Mouse (Mus musculus) frontal cortex, postnatal 10 days (tissue): ENCODE measurements around the gene Lrat.
A peak's percentile ranks its signal among the peaks of the same experiment; 100 is the strongest.

Source experiments
- DNase-seq, 2 experiments: peaks; one replicate each; pipeline ENCODE4 v3.0.0; 2022; ENCODE audit warnings: low spot score in 2 of 2, mixed read lengths in 1 of 2

Gene Lrat

DNA sequence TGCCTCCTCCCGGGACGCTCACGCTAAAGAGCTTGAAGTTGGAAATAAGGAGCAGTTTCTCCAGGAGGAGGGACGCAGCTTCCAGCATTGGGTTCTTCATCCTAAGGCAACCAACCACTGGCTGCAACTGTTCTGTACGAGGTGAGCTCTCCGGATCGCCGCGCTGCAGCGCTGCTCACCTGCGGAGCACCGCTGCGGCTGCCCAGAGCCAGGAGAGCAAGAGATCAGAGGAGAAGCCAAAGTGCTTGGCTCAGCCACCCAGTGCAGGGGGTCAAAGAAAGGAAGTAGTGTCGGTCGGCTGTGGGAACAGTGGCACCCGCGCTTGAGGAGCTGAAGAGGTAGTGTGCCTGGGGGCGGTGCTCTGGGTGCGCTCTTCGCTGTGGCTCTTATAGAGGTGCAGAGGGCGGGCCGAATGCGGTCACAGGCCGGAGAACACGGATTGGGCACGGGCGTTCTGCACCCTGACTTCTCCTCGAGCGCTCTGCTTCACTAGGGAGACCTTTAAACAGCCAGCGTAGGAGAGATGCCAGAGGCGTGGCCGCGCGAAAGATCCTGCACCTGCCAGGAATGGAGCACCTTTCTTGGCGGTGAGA is at the start of gene Lrat:
Lrat (minus strand) TSS at position 361 of the 593 bp plus-strand sequence.
- peak in 1 of 2 experiments; percentile 5 for DNase-seq

DNA sequence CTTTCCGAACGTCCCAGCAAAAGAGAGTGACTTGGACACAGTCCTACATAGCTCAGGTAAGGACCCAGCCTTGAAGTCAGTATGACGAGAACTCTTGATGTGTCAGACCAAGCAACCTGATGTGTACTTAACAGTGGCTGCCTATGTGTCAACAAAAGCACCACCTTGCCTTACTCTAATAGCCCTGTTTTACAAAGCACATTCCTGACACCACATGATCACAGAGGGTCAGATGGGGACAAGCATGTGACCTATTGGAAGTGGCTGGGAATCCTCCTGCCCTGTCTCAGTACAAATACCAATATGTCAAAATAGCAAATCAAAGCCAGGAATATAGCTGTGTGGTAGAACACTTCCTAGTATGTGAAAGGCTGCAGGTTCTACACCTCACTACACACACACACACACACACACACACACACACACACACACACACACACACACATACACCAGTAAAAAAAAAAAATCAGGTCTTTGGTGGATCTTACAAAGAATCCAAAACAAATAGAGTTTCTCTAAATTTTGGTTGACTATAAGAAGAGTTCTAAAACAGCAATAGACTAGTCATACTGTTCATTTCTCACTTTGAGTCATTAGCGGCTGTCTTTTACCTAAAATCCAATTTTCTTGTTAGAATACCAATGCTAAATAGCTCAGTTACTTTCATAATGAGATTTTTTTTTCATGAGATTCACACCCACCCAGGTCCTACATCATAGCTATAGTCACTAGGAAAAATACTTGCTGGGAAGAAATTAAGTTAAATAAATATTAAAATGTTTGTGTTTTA is 48.6 kb upstream of the Lrat start:
- no peak for DNase-seq

- DNase-seq: no peak
Measured at GRCm38 (mm10) chr3:82950639-82951038, 46.9 kb upstream of the Lrat start.

DNA sequence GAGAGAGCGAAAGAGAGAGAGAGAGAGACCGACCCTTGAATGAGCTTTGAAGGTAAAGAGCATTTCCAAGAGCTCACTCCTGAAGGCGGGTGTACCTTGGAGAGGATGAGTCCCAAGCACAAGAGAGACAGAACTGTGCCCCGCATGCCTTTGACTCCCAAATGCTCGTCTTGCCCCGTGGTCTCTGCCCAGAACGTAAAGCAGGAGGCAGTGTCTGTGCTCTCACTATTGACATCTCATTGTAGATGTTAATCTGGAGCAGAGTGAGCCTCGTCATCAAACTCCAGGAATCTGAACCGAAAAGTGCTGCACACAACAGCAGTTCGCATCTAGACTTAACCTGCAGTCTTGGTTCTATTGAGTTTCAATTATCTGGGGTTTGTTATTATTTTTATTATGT is 46.4 kb upstream of the Lrat start:
- no peak for DNase-seq

DNA sequence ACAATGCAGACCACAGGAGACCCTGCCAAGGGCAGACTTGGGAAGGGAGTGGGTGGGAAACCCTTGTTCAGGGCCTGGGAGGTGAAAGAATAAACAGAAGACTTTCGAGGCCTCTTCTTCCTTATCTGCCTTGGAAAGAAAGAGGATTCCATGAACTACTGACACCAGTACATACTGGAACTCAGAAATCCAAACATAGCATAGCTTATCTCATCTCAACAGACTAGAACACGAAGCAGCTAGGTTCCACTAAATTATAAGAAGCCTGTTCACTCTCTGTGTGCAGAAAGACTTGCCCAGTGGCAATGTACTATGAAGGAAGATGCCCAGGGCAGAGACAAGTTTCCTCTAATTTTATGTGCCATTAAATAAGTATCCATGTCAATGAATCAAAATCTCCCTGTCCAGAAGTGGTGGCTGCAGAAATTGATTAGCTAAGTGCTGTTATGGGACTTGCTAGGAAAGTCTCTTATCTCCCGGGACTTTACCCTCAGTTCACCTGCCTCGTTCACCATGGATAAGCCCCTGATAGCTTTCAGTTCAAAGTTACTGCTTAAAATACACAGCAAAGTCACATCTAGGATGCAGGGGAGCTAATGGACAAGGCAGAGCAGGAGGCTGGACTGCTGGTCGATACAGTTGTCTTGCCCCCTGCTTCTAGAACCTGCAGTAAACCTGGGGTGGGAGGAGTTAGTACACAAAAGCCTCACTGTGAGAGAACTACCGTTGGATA is 42.8 kb upstream of the Lrat start:
- no peak for DNase-seq

DNA sequence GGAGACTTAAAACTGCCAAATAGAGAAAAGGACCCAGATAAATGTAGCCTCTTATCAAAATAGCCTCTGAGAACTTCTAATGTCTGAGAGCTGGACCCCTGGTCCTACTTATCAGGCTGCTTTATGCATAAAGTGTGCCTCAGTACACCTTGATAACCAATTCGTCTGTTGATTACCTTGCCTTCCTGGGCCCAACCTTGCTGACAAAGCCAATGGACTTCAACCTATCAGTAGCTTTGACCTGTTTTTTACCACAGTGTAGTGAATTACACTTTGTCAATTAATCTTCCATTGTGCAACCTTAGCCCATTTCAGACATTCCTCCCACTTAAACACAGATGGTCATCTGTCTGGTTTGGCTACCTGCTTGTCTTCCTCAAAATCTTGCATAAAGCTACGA is 24.1 kb upstream of the Lrat start:
- no peak for DNase-seq

DNA sequence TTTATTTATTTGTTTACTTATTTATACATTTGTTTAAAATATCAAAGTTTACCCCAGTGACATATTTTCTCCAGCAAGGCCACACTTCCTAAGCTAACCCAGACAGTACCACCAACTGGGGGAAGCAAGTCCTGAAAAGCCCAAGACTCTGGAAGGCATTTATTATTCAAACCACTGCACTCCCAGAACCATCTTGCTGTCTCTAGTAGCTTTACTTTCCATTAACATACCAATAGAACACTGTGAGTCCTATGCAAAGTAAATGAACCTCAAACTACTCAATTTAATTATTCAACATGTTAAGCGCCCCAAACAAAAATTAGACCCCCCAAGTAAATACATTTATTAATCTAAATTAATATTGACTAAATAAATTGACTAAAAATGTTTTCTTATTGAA is 11.9 kb upstream of the Lrat start:
- DNase-seq: no peak

- DNase-seq: no peak
Measured at GRCm38 (mm10) chr3:82908671-82909070, 4.9 kb upstream of the Lrat start.

- DNase-seq: no peak
Measured at GRCm38 (mm10) chr3:82904211-82904908, 587 bp upstream of the Lrat start.

DNA sequence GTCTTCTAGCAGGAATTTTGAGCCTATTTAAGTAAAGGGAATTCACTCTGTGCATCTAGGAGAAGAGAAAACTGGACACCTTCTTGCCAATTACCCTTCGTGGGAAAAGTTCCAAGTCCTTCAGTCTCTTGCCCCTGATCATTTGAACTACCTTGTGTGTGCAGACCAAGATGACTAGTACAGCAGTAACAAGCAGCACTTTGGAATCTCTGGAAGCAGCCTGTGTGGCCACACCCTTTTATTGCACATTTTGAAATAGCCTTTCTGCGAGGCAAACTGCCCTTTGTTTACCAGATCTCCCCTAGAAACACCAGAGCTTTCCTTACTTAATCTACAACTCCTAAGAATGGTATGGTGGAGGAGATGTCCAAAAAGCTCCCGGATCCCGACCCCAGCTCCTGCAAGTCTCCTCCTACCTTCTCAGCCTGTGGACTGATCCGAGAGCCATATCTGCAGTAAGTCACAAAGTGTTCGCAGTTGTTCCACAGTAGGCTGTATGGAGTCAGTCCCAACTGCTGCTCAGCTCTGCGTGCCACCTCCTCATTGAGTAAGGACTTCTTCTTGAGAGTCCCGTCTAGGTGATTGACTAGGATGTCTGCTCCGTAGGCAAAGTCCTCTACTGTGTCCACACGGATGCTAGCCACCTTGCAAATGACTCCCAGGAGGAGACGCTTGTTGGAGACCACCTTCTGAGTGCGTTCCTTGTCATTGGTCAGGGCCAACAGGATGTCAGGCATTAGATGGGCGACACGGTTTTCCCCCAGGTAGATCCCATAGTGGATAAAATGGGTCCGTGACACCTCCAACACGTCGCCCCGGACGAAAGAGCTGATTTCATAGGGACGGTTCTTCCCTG is 788 bp downstream of the Lrat start:
- DNase-seq: no peak

DNA sequence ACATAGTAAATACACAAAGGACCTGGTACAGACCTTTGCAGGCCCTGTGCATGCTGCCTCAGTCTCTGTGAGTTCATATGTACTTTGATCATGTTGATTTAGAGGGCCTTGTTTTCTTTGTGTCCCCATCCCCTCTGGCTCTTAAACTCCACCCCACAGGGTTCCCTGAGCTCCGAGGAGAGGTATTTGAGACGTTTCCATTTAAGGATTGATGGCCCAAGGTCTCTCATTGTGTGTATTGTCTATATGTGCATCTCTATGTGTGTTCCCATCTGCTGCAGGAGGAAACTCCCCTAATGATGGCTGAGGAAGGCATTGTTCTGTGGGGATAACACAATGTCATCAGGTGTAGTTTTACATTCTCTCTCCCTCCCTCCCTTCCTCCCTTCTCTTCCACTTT is 14.9 kb downstream of the Lrat start:
- no peak for DNase-seq

DNA sequence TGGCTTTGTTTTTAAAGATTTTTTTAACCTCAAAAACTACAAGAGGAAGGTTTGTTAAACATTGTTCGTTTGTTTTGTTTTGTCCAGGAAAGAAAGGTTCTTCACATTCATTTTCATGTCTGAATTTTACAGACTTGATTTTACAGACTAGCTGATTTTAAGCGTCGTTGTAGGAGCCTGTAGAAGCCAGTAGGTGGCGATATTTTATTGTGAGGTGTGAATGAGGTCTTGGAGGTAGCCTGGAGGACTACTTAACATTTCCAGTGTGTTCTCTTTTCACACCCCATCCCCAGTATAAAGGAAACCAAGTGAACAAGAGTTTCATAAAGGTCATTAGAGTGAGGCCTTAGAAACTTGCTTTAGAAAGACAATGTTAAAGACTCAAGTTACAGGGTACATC is 26.5 kb downstream of the Lrat start:
- DNase-seq: peak in 1 of 2 experiments; percentile 14

- DNase-seq: peak; percentile 76 to 77
Measured at GRCm38 (mm10) chr3:82876372-82876739, 27.4 kb downstream of the Lrat start, which contains the start of gene Rbm46. TSS of gene Rbm46 (minus strand) at chr3:82876483.

- DNase-seq: no peak
Measured at GRCm38 (mm10) chr3:82875671-82876371, 28.0 kb downstream of the Lrat start.

DNA sequence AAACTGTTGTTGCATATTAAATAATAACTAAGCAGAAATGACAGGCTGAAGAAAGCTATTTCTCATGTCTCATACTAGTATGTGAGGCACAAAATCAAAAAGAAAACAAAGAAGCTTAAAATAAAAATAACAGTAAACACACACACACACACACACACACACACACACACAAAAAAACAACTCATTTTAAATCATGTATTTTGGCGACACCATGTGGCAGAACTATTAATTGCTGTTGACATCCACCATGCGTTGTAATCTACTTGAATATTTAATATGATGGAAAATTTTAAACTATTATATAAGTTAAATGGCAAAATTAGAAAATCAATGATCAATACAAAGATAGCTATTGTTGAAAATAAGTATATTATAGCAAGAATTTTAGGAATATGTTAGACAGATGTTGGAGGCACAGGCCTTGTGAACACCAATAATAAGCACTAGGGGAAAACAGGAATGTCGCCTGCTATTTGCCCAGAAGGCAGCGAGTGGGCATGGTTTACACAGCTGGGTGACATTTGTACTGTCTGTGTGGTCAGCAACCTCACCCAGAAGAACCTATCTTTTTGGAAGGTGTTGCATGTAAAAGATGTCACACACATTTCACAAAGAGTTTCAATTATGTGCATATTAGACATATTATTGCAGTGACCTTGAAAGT is 46.2 kb downstream of the Lrat start:
- no peak for DNase-seq
